Mouse (Mus musculus) lung, postnatal 0 days (tissue): Measurements from ENCODE around the gene Klk1b4. TPM values are rescaled to one million over a fixed set of nuclear protein-coding genes. Genes with fewer than 3 reads are reported as not detected.

ENCODE experiments used
- ATAC-seq: fragments of 200-750 bp; cut with Nextera tagmentation; 2 replicates; pipeline ENCODE4 v1.8.0; 2017; ENCODE audit warnings: moderate library complexity
- DNase-seq: peaks from one replicate; pipeline ENCODE4 v3.0.0-alpha.2; 2016; ENCODE audit warnings: low spot score
- H3K27ac ChIP-seq: fragments of 300-500 bp; sonication (generic); 2 replicates; pipeline ENCODE4 v1.5.1; 2014; ENCODE audit warnings: antibody characterized with exemption, mild to moderate bottlenecking, low read length, mixed read lengths
- H3K27me3 ChIP-seq: fragments of 300-500 bp; sonication (generic); replicated peaks from 2 replicates; pipeline ENCODE4 v1.6.1; 2014; ENCODE audit warnings: low read length, mixed read lengths; ENCODE audit not compliant: insufficient read depth
- H3K36me3 ChIP-seq: fragments of 300-500 bp; sonication (generic); 2 replicates; pipeline ENCODE4 v1.6.1; 2014; ENCODE audit warnings: low read length, mixed read lengths; ENCODE audit not compliant: insufficient read depth
- H3K4me1 ChIP-seq: fragments of 300-500 bp; sonication (generic); 2 replicates; pipeline ENCODE4 v1.6.1; 2014; ENCODE audit warnings: antibody characterized with exemption, low read depth, low read length, mixed read lengths; ENCODE audit not compliant: insufficient read depth
- H3K4me2 ChIP-seq: fragments of 300-500 bp; sonication (generic); replicated peaks from 2 replicates; pipeline ENCODE4 v1.6.1; 2014; ENCODE audit warnings: low read depth, mild to moderate bottlenecking, low read length, moderate library complexity, mixed read lengths
- H3K4me3 ChIP-seq: fragments of 300-500 bp; sonication (generic); 2 replicates; pipeline ENCODE4 v1.5.1; 2014; ENCODE audit warnings: low read depth, low read length
- H3K9ac ChIP-seq: fragments of 300-500 bp; sonication (generic); replicated peaks from 2 replicates; pipeline ENCODE4 v1.6.1; 2014; ENCODE audit warnings: low read depth, mild to moderate bottlenecking
- H3K9me3 ChIP-seq: fragments of 300-500 bp; sonication (generic); 2 replicates; pipeline ENCODE4 v1.6.1; 2016; ENCODE audit warnings: low read length, mixed read lengths
- CTCF ChIP-seq: IDR thresholded peaks from 2 replicates; pipeline ENCODE4 v1.5.1; 2016; ENCODE audit warnings: antibody characterized with exemption, mild to moderate bottlenecking
- EP300 ChIP-seq: IDR thresholded peaks from 2 replicates; pipeline ENCODE4 v1.6.1; 2016; ENCODE audit warnings: antibody characterized with exemption, mild to moderate bottlenecking, control low read depth
- WGBS: fragments of 180-500 bp; shearing (Covaris S2); extraction: QIAGEN DNeasy Blood & Tissue Kit; methylation state at CpG from one replicate; pipeline ENCODE4 v1.1.7; 2014; 5-methylcytosine and 5-hydroxymethylcytosine counted together
- polyA plus RNA-seq: library from polyadenylated mRNA; unstranded; fragments of >200 nt; fragmentation: Nextera tagmentation; extraction: Ambion mirVana; gene quantifications from 2 replicates; pipeline ENCODE4 v1.2.1, GENCODE M21; 2015

Gene Klk1b4
- polyA plus RNA-seq, 1 experiment from 2014 or later: not detected

- no peak overlapping the region for H3K9ac ChIP-seq
- H3K36me3 ChIP-seq: no peaks in the 10 kb centered on the region; the same call in 1 of the 2 replicates
- WGBS: 55% methylated on average over 15 of the region's 15 CpGs
- no peak overlapping the region for H3K4me2 ChIP-seq
- H3K9me3 ChIP-seq: no peaks in the 10 kb centered on the region
- H3K27ac ChIP-seq: no peak overlapping the region
- H3K27me3 ChIP-seq: no peaks in the 10 kb centered on the region
- no peaks in the 10 kb centered on the region for H3K4me1 ChIP-seq
- TF ChIP-seq CTCF (no peak), EP300 (no peak)
- no peak overlapping the region for H3K4me3 ChIP-seq
- no peak for DNase-seq
- ATAC-seq: no peak
Observed at GRCm38 (mm10) chr7:44253023-44253616, 45.9 kb downstream of the Klk1b4 start.

DNA sequence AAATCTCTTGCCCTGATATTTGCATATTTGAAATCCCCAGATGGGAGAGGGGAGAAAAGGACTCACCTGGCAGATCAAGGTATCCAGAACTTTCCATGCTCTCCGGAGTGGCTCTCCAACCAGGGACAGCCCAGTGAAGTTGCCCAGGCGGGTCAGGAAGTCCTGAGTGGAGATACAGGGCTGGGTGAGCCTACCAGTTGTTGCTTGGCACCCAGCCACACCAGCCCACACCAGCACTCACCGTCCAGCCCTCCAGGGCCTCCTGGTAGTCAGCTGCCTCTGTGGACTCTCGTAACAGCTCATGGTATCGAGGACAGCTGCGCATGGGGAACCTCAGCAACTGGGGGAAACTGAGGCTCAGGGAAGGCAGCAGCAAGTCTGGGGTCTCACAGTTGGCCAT lies 47.7 kb downstream of the Klk1b4 start:
- Histone ChIP-seq H3K27me3 (no peaks in the 10 kb centered on the region), H3K9ac (no peak overlapping the region), H3K4me2 (no peak overlapping the region), H3K36me3 (no peaks in the 10 kb centered on the region; the same call in 1 of the 2 replicates), H3K4me3 (no peak overlapping the region), H3K9me3 (no peaks in the 10 kb centered on the region), H3K4me1 (no peaks in the 10 kb centered on the region), H3K27ac (no peak overlapping the region)
- DNase-seq (no peak), ATAC-seq (peak; percentile 27; the same call in 1 of the 2 replicates)
- WGBS: 47% methylated on average over 6 of the region's 6 CpGs
- TF ChIP-seq CTCF: no peak

- Histone ChIP-seq H3K4me1 (no peaks in the 10 kb centered on the region), H3K4me2 (no peak within 1 kb of the TSS), H3K9ac (no peak within 1 kb of the TSS), H3K4me3 (no peak within 1 kb of the TSS), H3K36me3 (no peaks in the 10 kb centered on the region), H3K27me3 (no peaks in the 10 kb centered on the region), H3K27ac (no peak within 1 kb of the TSS), H3K9me3 (no peaks in the 10 kb centered on the region)
- WGBS: 77% methylated on average over 4 of the region's 4 CpGs
- ATAC-seq: no peak
- DNase-seq: no peak
- TF ChIP-seq CTCF (no peak), EP300 (no peak)
Observed at GRCm38 (mm10) chr7:44257278-44257677, 50.0 kb downstream of the Klk1b4 start, which contains the start of gene Acp4. Gene Acp4, minus strand, starts transcription at chr7:44257378.

GRCm38 (mm10) chr7:44260410-44260809 lies 53.2 kb downstream of the Klk1b4 start:
- TF ChIP-seq CTCF (no peak), EP300 (no peak)
- DNase-seq: no peak
- no peak for ATAC-seq
- H3K27ac ChIP-seq: no peak overlapping the region
- WGBS: 62% methylated on average over 6 of the region's 6 CpGs
- no peak overlapping the region for H3K4me2 ChIP-seq
- no peaks in the 10 kb centered on the region for H3K9me3 ChIP-seq
- H3K27me3 ChIP-seq: no peaks in the 10 kb centered on the region
- no peak overlapping the region for H3K4me3 ChIP-seq
- no peak overlapping the region for H3K9ac ChIP-seq
- H3K4me1 ChIP-seq: no peaks in the 10 kb centered on the region
- no peaks in the 10 kb centered on the region for H3K36me3 ChIP-seq

DNA sequence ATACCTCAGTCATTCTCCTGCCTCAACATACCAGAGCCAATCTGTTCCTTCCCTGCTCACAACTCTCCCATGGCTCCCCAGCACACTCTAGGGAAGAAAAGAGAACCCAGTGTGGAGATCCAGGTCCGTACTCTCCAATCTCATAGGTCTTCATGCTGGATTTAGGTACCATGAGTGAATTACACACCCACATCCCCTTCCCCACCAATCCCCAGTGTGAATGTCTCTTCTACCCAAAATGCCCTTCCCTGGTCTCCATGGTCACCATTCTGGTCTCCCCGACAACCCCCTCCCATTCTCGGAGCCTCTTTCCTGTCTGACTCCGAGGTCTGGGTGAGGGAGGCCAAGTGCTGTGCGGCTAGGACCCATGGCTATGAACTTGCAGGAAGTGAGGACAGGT lies 53.9 kb downstream of the Klk1b4 start, which contains the start of gene Gm15517:
Gene Gm15517 (plus strand): TSS at position 301 of the 400 bp plus-strand sequence.
- H3K4me2 ChIP-seq: no peak within 1 kb of the TSS

More for the DNA sequence above, 53.9 kb downstream of the Klk1b4 start, which contains the start of gene Gm15517:
- DNase-seq (no peak), ATAC-seq (no peak)
- Histone ChIP-seq H3K4me1 (no peaks in the 10 kb centered on the region), H3K9me3 (no peaks in the 10 kb centered on the region), H3K4me3 (no peak within 1 kb of the TSS), H3K27me3 (no peaks in the 10 kb centered on the region), H3K9ac (no peak within 1 kb of the TSS), H3K27ac (no peak within 1 kb of the TSS), H3K36me3 (no peaks in the 10 kb centered on the region)
- 38% methylated on average over 5 of the region's 5 CpGs for WGBS
- no peak for TF ChIP-seq CTCF
- TF ChIP-seq EP300: no peak

Other genes with a start within 250 kb of the Klk1b4 start
- not detected in 2 replicates for gene Klk1b1, start 240.7 kb upstream of the Klk1b4 start, polyA plus RNA-seq
- not detected in 2 replicates for gene Klk1b9, start 231.4 kb upstream of the Klk1b4 start, polyA plus RNA-seq
- not detected in 2 replicates for gene Klk1b11, start 211.6 kb upstream of the Klk1b4 start, polyA plus RNA-seq
- gene Klk1b26, start 195.3 kb upstream of the Klk1b4 start, polyA plus RNA-seq: not detected in 2 replicates
- not detected in 2 replicates for gene Klk1b27, start 155.1 kb upstream of the Klk1b4 start, polyA plus RNA-seq
- not detected in 2 replicates for gene Klk1b21, start 105.1 kb upstream of the Klk1b4 start, polyA plus RNA-seq
- gene Klk1b22, start 94.8 kb upstream of the Klk1b4 start, polyA plus RNA-seq: not detected in 2 replicates
- not detected in 2 replicates for gene Klk1b16, start 70.7 kb upstream of the Klk1b4 start, polyA plus RNA-seq
- gene Klk1b24, start 19.2 kb upstream of the Klk1b4 start, polyA plus RNA-seq: not detected in 2 replicates
- gene Klk1b3, start 9.2 kb upstream of the Klk1b4 start, polyA plus RNA-seq: not detected in 2 replicates
- gene Klk1b5, start 8.5 kb downstream of the Klk1b4 start, polyA plus RNA-seq: not detected in 2 replicates
- gene Klk1, start 17.9 kb downstream of the Klk1b4 start, polyA plus RNA-seq: not detected in 2 replicates
- gene Gm36864, start 28.7 kb downstream of the Klk1b4 start, polyA plus RNA-seq: not detected in 2 replicates
- 0.77 and 1.0 TPM in 2 replicates for gene 1700028J19Rik, start 39.3 kb downstream of the Klk1b4 start, polyA plus RNA-seq
- 45.2 and 51.3 TPM in 2 replicates for gene 2410002F23Rik, start 39.3 kb downstream of the Klk1b4 start, polyA plus RNA-seq
- gene Acp4, start 49.9 kb downstream of the Klk1b4 start, polyA plus RNA-seq: not detected in 2 replicates
- not detected in 2 replicates for gene Gm15517, start 54.0 kb downstream of the Klk1b4 start, polyA plus RNA-seq
- 2.1 and 2.5 TPM in 2 replicates for gene Clec11a, start 99.5 kb downstream of the Klk1b4 start, polyA plus RNA-seq
- 0.23 and 0.27 TPM in 2 replicates for gene Shank1, start 102.8 kb downstream of the Klk1b4 start, polyA plus RNA-seq
- 0.85 and 1.4 TPM in 2 replicates for gene Syt3, start 176.7 kb downstream of the Klk1b4 start, polyA plus RNA-seq
- gene 1700008O03Rik, start 178.4 kb downstream of the Klk1b4 start, polyA plus RNA-seq: 0.87 and 1.2 TPM in 2 replicates
- gene Lrrc4b, start 221.6 kb downstream of the Klk1b4 start, polyA plus RNA-seq: 0.51 and 0.76 TPM in 2 replicates